Mouse (Mus musculus) ES-Bruce4 (cell line): Measurements from ENCODE around the gene Celf5.

Source experiments
- CTCF ChIP-seq: IDR thresholded peaks from one replicate; pipeline ENCODE4 v1.8.1; 2011; ENCODE audit warnings: low read depth, low read length
- EP300 ChIP-seq: IDR thresholded peaks from 2 replicates; pipeline ENCODE4 v1.6.1; 2011; ENCODE audit warnings: low read depth, low read length; ENCODE audit not compliant: insufficient read depth
- POLR2A ChIP-seq: IDR thresholded peaks from one replicate; pipeline ENCODE4 v1.8.1; 2011; ENCODE audit warnings: low read length; ENCODE audit not compliant: insufficient read depth

DNA sequence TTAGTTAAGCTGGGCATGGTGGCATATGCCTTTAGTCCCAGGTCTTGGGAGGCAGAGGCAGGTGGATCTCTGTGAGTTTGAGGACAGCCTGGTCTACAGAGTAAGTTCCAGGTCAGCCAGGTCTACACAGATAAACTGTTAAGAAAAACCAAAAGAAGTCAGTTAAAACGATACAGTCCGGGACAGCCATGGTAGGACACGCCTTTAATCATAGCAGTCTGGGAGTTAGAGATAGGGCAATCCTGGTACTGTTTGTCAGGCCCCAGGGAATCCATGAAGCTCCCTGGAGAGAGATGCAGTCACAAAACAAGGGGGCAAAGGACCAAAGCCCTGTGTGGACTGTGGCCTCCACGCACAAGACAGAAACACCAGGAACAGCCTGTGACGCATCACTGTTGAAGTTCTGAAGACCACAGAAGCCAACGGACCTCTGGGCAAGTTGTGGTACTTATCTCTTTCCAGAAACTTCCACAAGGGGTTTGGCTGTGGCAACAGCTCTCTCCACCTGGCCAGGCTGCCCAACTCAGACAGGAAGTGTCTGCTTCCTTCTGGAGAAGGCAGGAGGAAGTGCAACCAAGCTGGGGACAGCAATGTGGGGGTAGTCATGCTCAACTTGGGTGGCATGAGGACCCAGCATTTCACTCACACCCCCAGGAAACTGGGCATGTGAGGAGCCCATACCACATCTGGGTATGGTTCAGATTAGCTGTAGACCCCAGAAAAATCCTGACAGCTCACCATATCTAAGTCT lies 36.9 kb upstream of the Celf5 start:
- TF ChIP-seq POLR2A, result no peak
- no peak for TF ChIP-seq CTCF
- TF ChIP-seq EP300, result no peak
